28 mouse cellular contexts compared by ENCODE assay signal in genomic region chr14:54401723-54402122, GRCm38 (mm10). TPM values are rescaled to one million over a fixed set of nuclear protein-coding genes. Genes with fewer than 3 reads are reported as not detected.
A peak's percentile ranks its signal among the peaks of the same experiment; 100 is the strongest.
DNase-seq lines count a peak whose midpoint lies in the region; ATAC-seq and TF ChIP-seq lines count a peak whose summit lies in the region.
"Had no signal": no experiment of that assay in that cellular context is flagged by ENCODE, and none has a peak within 500 bp of the region (broad histone marks: within the 10 kb centered on the region; RNA-seq: fewer than 3 reads in every experiment).

No protein-coding gene starts in this region.

- H3K9ac ChIP-seq in intestine, embryonic 14.5 days (ENCODE audit: low read length) = no peak overlapping the region
- H3K9ac ChIP-seq in intestine, embryonic 16.5 days (ENCODE audit: low read depth, low read length) = no peak overlapping the region
- H3K9ac ChIP-seq: embryonic facial prominence, embryonic 13.5 days; embryonic facial prominence, embryonic 15.5 days; forebrain, embryonic 12.5 days had no signal

- no peak overlapping the region for H3K4me3 ChIP-seq in intestine, embryonic 14.5 days (ENCODE audit: low read depth, low read length)
- H3K4me3 ChIP-seq in intestine, embryonic 16.5 days (ENCODE audit: low read length) = no peak overlapping the region
- no peak overlapping the region for H3K4me3 ChIP-seq in small intestine, adult 2 months (ENCODE audit: low read depth, low read length)
- H3K4me3 ChIP-seq: embryonic facial prominence, embryonic 13.5 days; embryonic facial prominence, embryonic 15.5 days; erythroblast, embryonic 14.5 days; forebrain, embryonic 10.5 days; forebrain, embryonic 12.5 days had no signal

- peaks cover 5% of the 10 kb centered on the region; the same call in 1 of the 2 replicates for H3K4me1 ChIP-seq in intestine, embryonic 14.5 days (replicated peaks; ENCODE audit: control insufficient read depth, insufficient read depth, low read length)
- H3K4me1 ChIP-seq in intestine, embryonic 16.5 days (ENCODE audit: control insufficient read depth, insufficient read depth, low read length) = peaks cover 18% of the 10 kb centered on the region; the same call in 1 of the 2 replicates
- H3K4me1 ChIP-seq in small intestine, adult 2 months (ENCODE audit: control insufficient read depth, insufficient read depth, insufficient read length, low read length) = peaks cover 19% of the 10 kb centered on the region; the same call in 1 of the 2 replicates
- H3K4me1 ChIP-seq: embryonic facial prominence, embryonic 13.5 days; embryonic facial prominence, embryonic 15.5 days; forebrain, embryonic 12.5 days had no signal

- peak overlapping the region; percentile 59; the same call in 1 of the 2 replicates for H3K27ac ChIP-seq in intestine, embryonic 14.5 days (ENCODE audit: low read depth)
- no peak overlapping the region for H3K27ac ChIP-seq in intestine, embryonic 16.5 days (ENCODE audit: low read length)
- peak overlapping the region; percentile 89 for H3K27ac ChIP-seq in small intestine, adult 2 months (ENCODE audit: insufficient read depth, low read depth, low read length)
- H3K27ac ChIP-seq: embryonic facial prominence, embryonic 13.5 days; embryonic facial prominence, embryonic 15.5 days; forebrain, embryonic 10.5 days; forebrain, embryonic 12.5 days had no signal

- ATAC-seq in intestine, embryonic 14.5 days (replicated peaks; ENCODE audit: low FRiP score, low TSS enrichment, low read depth) = no peak; the same call in 1 of the 2 replicates
- ATAC-seq in intestine, embryonic 16.5 days = peak; percentile 60
- ATAC-seq in cerebellum, adult (ENCODE audit: insufficient number of reproducible peaks, low FRiP score, low TSS enrichment) = no peak
- ATAC-seq: activated CD4-positive, CD25-positive, alpha-beta regulatory T cell, adult 4 months; CD4-positive, CD25-positive, alpha-beta regulatory T cell, adult 4 months; forebrain, embryonic 14.5 days; forebrain, embryonic 16.5 days; Patski had no signal

- TF ChIP-seq POLR2A in small intestine, adult 2 months (IDR thresholded peaks at IDR 0.05; ENCODE audit: low read depth, low read length) = no peak

- H3K9me3 ChIP-seq in intestine, embryonic 14.5 days (ENCODE audit: control insufficient read depth, low read length) = no peaks in the 10 kb centered on the region
- no peaks in the 10 kb centered on the region for H3K9me3 ChIP-seq in intestine, embryonic 16.5 days (ENCODE audit: control insufficient read depth, low read length)
- H3K9me3 ChIP-seq: embryonic facial prominence, embryonic 13.5 days; embryonic facial prominence, embryonic 15.5 days; forebrain, embryonic 10.5 days; forebrain, embryonic 12.5 days; G1E had no signal

- no peak overlapping the region for H3K4me2 ChIP-seq in intestine, embryonic 14.5 days (ENCODE audit: low read length)
- peak overlapping the region; percentile 1; the same call in 1 of the 2 replicates for H3K4me2 ChIP-seq in intestine, embryonic 16.5 days (ENCODE audit: low read depth, low read length)
- H3K4me2 ChIP-seq: embryonic facial prominence, embryonic 13.5 days; embryonic facial prominence, embryonic 15.5 days; forebrain, embryonic 12.5 days had no signal

- no peaks in the 10 kb centered on the region for H3K36me3 ChIP-seq in intestine, embryonic 14.5 days (ENCODE audit: control insufficient read depth, insufficient read depth, low read length)
- H3K36me3 ChIP-seq in intestine, embryonic 16.5 days (ENCODE audit: control insufficient read depth, insufficient read depth, low read length) = no peaks in the 10 kb centered on the region
- H3K36me3 ChIP-seq in small intestine, adult 2 months (ENCODE audit: control insufficient read depth, insufficient read depth, low read length) = peaks cover 39% of the 10 kb centered on the region
- H3K36me3 ChIP-seq: embryonic facial prominence, embryonic 13.5 days; embryonic facial prominence, embryonic 15.5 days; forebrain, embryonic 10.5 days; forebrain, embryonic 12.5 days; G1E had no signal

- 18% methylated on average over 3 of the region's 3 CpGs for WGBS in intestine, embryonic 14.5 days
- WGBS in intestine, embryonic 16.5 days = 32% methylated on average over 3 of the region's 3 CpGs
- WGBS in small intestine, adult 2 months = 22% methylated on average over 3 of the region's 3 CpGs

- DNase-seq in intestine, embryonic 14.5 days (ENCODE audit: low spot score) = no peak
- no peak for DNase-seq in retina, postnatal 1 day
- DNase-seq: adrenal gland, adult 8-10 months; adrenal gland, postnatal 14 days; adrenal gland, postnatal 36 days; B cell, adult 2 months; cerebellum, adult 11 months; cerebellum, adult 18-20 months; cerebellum, adult 8-10 months; cerebellum, adult 9-11 months; cerebellum, postnatal 14 days; cerebellum, postnatal 36 days; embryo, embryonic 11 days had no signal

- no peaks in the 10 kb centered on the region for H3K27me3 ChIP-seq in intestine, embryonic 14.5 days (replicated peaks; ENCODE audit: control insufficient read depth, insufficient read depth, low read length)
- H3K27me3 ChIP-seq in intestine, embryonic 16.5 days (replicated peaks; ENCODE audit: control insufficient read depth, insufficient read depth, low read length) = no peaks in the 10 kb centered on the region
- no peaks in the 10 kb centered on the region for H3K27me3 ChIP-seq in small intestine, adult 2 months (ENCODE audit: control insufficient read depth, insufficient read depth, low read length)
- H3K27me3 ChIP-seq: CH12.LX; embryonic facial prominence, embryonic 13.5 days; embryonic facial prominence, embryonic 15.5 days; forebrain, embryonic 12.5 days; Patski had no signal

- TF ChIP-seq CTCF in small intestine, adult 2 months (IDR thresholded peaks at IDR 0.05; ENCODE audit: extremely low read depth, insufficient read length, insufficient replicate concordance, low read depth, low read length) = no peak

RNA-seq across cellular contexts. Expression of gene Slc7a7, which starts 15.9 kb away (rescaled TPM):
- 19.3 and 21.5 TPM in 2 replicates for polyA plus RNA-seq in intestine, embryonic 14.5 days (2014; fragmentation: Nextera tagmentation; extraction: Ambion mirVana)
- polyA plus RNA-seq in intestine, embryonic 16.5 days (2015; fragmentation: Nextera tagmentation; extraction: Ambion mirVana) = 93.8 and 111 TPM in 2 replicates
- polyA plus RNA-seq in small intestine, adult 2 months (2012; rRNA removed) = 110 and 341 TPM in 2 replicates

RNA-seq across cellular contexts. Expression of gene Mrpl52, which starts 25.0 kb away (rescaled TPM):
- polyA plus RNA-seq in intestine, embryonic 14.5 days (2014; fragmentation: Nextera tagmentation; extraction: Ambion mirVana) = 316 and 324 TPM in 2 replicates
- 249 and 267 TPM in 2 replicates for polyA plus RNA-seq in intestine, embryonic 16.5 days (2015; fragmentation: Nextera tagmentation; extraction: Ambion mirVana)
- 186 and 284 TPM in 2 replicates for polyA plus RNA-seq in small intestine, adult 2 months (2012; rRNA removed)

RNA-seq across cellular contexts. Expression of gene Mmp14, which starts 29.7 kb away (rescaled TPM):
- 129 and 133 TPM in 2 replicates for polyA plus RNA-seq in intestine, embryonic 14.5 days (2014; fragmentation: Nextera tagmentation; extraction: Ambion mirVana)
- 89.7 and 90.7 TPM in 2 replicates for polyA plus RNA-seq in intestine, embryonic 16.5 days (2015; fragmentation: Nextera tagmentation; extraction: Ambion mirVana)
- 59.9 and 66.0 TPM in 2 replicates for polyA plus RNA-seq in small intestine, adult 2 months (2012; rRNA removed)
- polyA plus RNA-seq: CD4-positive, CD25-positive, alpha-beta regulatory T cell, adult 4 months had no signal

RNA-seq across cellular contexts. Expression of gene Oxa1l, which starts 41.1 kb away (rescaled TPM):
- 57.0 and 59.4 TPM in 2 replicates for polyA plus RNA-seq in intestine, embryonic 14.5 days (2014; fragmentation: Nextera tagmentation; extraction: Ambion mirVana)
- polyA plus RNA-seq in intestine, embryonic 16.5 days (2015; fragmentation: Nextera tagmentation; extraction: Ambion mirVana) = 42.9 and 48.6 TPM in 2 replicates
- polyA plus RNA-seq in small intestine, adult 2 months (2012; rRNA removed) = 73.2 and 120 TPM in 2 replicates
